Mouse (Mus musculus): Measurements from ENCODE around the gene Anks3. TPM values are rescaled to one million over a fixed set of nuclear protein-coding genes. Genes with fewer than 3 reads are reported as not detected.

The Anks3 gene
- polyA plus RNA-seq, 1 experiment from 2014 or later: 44.9 TPM

Other genes starting within 250 kb of the Anks3 start
- 156 and 159 TPM in 2 replicates for gene Nmral1, start 244.8 kb downstream of the Anks3 start, polyA plus RNA-seq (2014; fragmentation: Nextera tagmentation; extraction: Ambion mirVana)
- 91.7 and 103 TPM in 2 replicates for gene Hmox2, start 237.8 kb downstream of the Anks3 start, polyA plus RNA-seq (2014; fragmentation: Nextera tagmentation; extraction: Ambion mirVana)
- 102 and 104 TPM in 2 replicates for gene Cdip1, start 173.9 kb downstream of the Anks3 start, polyA plus RNA-seq (2014; fragmentation: Nextera tagmentation; extraction: Ambion mirVana)
- gene 4930562C15Rik, start 128.8 kb downstream of the Anks3 start, polyA plus RNA-seq (2014; fragmentation: Nextera tagmentation; extraction: Ambion mirVana): 0.20 and 0.38 TPM in 2 replicates
- 35.3 and 38.4 TPM in 2 replicates for gene Ubald1, start 83.9 kb downstream of the Anks3 start, polyA plus RNA-seq (2014; fragmentation: Nextera tagmentation; extraction: Ambion mirVana)
- gene Mgrn1, start 78.0 kb downstream of the Anks3 start, polyA plus RNA-seq (2014; fragmentation: Nextera tagmentation; extraction: Ambion mirVana): 81.6 and 85.5 TPM in 2 replicates
- gene Nudt16l1, start 25.4 kb downstream of the Anks3 start, polyA plus RNA-seq (2014; fragmentation: Nextera tagmentation; extraction: Ambion mirVana): 140 and 141 TPM in 2 replicates
- not detected in 2 replicates for gene Sept12, start 33.6 kb upstream of the Anks3 start, polyA plus RNA-seq (2014; fragmentation: Nextera tagmentation; extraction: Ambion mirVana)
- 1.4 TPM in 1 of 2 replicates, not detected in the other for gene Smim22, start 43.1 kb upstream of the Anks3 start, polyA plus RNA-seq (2014; fragmentation: Nextera tagmentation; extraction: Ambion mirVana)
- 83.0 and 88.0 TPM in 2 replicates for gene Rogdi, start 49.3 kb upstream of the Anks3 start, polyA plus RNA-seq (2014; fragmentation: Nextera tagmentation; extraction: Ambion mirVana)
- 178 and 199 TPM in 2 replicates for gene Glyr1, start 85.7 kb upstream of the Anks3 start, polyA plus RNA-seq (2014; fragmentation: Nextera tagmentation; extraction: Ambion mirVana)
- gene Ubn1, start 85.9 kb upstream of the Anks3 start, polyA plus RNA-seq (2014; fragmentation: Nextera tagmentation; extraction: Ambion mirVana): 22.6 and 24.5 TPM in 2 replicates
- 1.1 TPM in 2 replicates for gene Ppl, start 168.2 kb upstream of the Anks3 start, polyA plus RNA-seq (2014; fragmentation: Nextera tagmentation; extraction: Ambion mirVana)
- 0.58 and 0.81 TPM in 2 replicates for gene Sec14l5, start 182.9 kb upstream of the Anks3 start, polyA plus RNA-seq (2014; fragmentation: Nextera tagmentation; extraction: Ambion mirVana)
- 13.6 and 16.9 TPM in 2 replicates for gene Nagpa, start 239.8 kb upstream of the Anks3 start, polyA plus RNA-seq (2014; fragmentation: Nextera tagmentation; extraction: Ambion mirVana)

Data from neural tube, embryonic 11.5 days (tissue).